Mouse (Mus musculus) CH12.LX (cell line): Measurements from ENCODE around the gene Nt5m. TPM values are rescaled to one million over a fixed set of nuclear protein-coding genes. Genes with fewer than 3 reads are reported as not detected.

Experiments
- DNase-seq: peaks from one replicate; pipeline ENCODE4 v3.0.0-alpha.2; 2013; ENCODE audit errors: extremely low read depth
- H3K27ac ChIP-seq: 2 replicates; pipeline ENCODE4 v1.5.1; 2012; ENCODE audit warnings: low read depth, mild to moderate bottlenecking, control low read depth, moderate library complexity; ENCODE audit not compliant: insufficient read depth
- H3K27me3 ChIP-seq: replicated peaks from 2 replicates; pipeline ENCODE3; 2012; ENCODE audit warnings: inconsistent platforms
- H3K36me3 ChIP-seq, 2 experiments: replicated peaks in 1 of 2; 2 replicates each; pipeline versions ENCODE3 to v1.6.1; 2012; ENCODE audit warnings: inconsistent platforms in 1 of 2, low read length in 1 of 2, mild to moderate bottlenecking in 1 of 2, mixed read lengths in 1 of 2, moderate library complexity in 1 of 2; ENCODE audit not compliant: control insufficient read depth in 1 of 2, insufficient read depth in 1 of 2
- H3K4me1 ChIP-seq, 2 experiments: 2 replicates each; pipeline ENCODE4 v1.6.1; 2012; ENCODE audit warnings: inconsistent platforms in 1 of 2, moderate library complexity in 1 of 2; ENCODE audit not compliant: insufficient read depth in 2 of 2, control insufficient read depth in 1 of 2
- H3K4me2 ChIP-seq: 2 replicates; pipeline ENCODE4 v1.6.1; 2012; ENCODE audit warnings: low read depth, mild to moderate bottlenecking, control low read depth; ENCODE audit not compliant: poor library complexity, insufficient read depth, severe bottlenecking
- H3K4me3 ChIP-seq, 3 experiments: fragments of 150-350 bp in 1 of 3; sonication (generic) in 1 of 3; replicated peaks in 1 of 3; 2 replicates each; pipeline versions ENCODE3 to v1.5.1; 2011 to 2012; ENCODE audit warnings: low read depth in 2 of 3, low read length in 2 of 3, mild to moderate bottlenecking in 2 of 3, moderate library complexity in 2 of 3, control low read depth in 1 of 3, improper control_type of control experiment in 1 of 3, inconsistent platforms in 1 of 3, mixed read lengths in 1 of 3; ENCODE audit not compliant: poor library complexity in 1 of 3
- H3K79me2 ChIP-seq: replicated peaks from 2 replicates; pipeline ENCODE4 v1.6.1; 2012; ENCODE audit warnings: mild to moderate bottlenecking, moderate library complexity; ENCODE audit not compliant: control insufficient read depth, poor library complexity, insufficient read depth, severe bottlenecking; ENCODE audit errors: extremely low read depth
- H3K9ac ChIP-seq: 2 replicates; pipeline ENCODE4 v1.6.1; 2012; ENCODE audit warnings: low read depth, mild to moderate bottlenecking, control low read depth, moderate library complexity; ENCODE audit not compliant: insufficient read depth
- H3K9me3 ChIP-seq: replicated peaks from 2 replicates; pipeline ENCODE3; 2012; ENCODE audit warnings: low read length, inconsistent platforms, mixed read lengths
- BHLHE40 ChIP-seq: IDR thresholded peaks from 2 replicates; pipeline ENCODE4 v1.6.1; 2011; ENCODE audit warnings: mild to moderate bottlenecking, low read depth, low read length, improper control_type of control experiment
- CHD1 ChIP-seq: IDR thresholded peaks from 2 replicates; pipeline ENCODE4 v1.6.1; 2012; ENCODE audit warnings: low read depth, low read length, improper control_type of control experiment, inconsistent platforms
- CHD2 ChIP-seq: IDR thresholded peaks from 2 replicates; pipeline ENCODE4 v1.6.1; 2011; ENCODE audit warnings: low read length, improper control_type of control experiment
- EP300 ChIP-seq: IDR thresholded peaks from 2 replicates; pipeline ENCODE4 v1.6.1; 2011; ENCODE audit warnings: low read length, improper control_type of control experiment
- ETS1 ChIP-seq: conservative IDR thresholded peaks from 2 replicates; pipeline ENCODE4 v1.6.1; 2012; ENCODE audit warnings: low read depth, mild to moderate bottlenecking, inconsistent platforms, low read length, improper control_type of control experiment, moderate library complexity
- GABPA ChIP-seq: IDR thresholded peaks from 2 replicates; pipeline ENCODE4 v1.6.1; 2012; ENCODE audit warnings: low read depth, low read length, improper control_type of control experiment, inconsistent platforms; ENCODE audit not compliant: insufficient replicate concordance
- HCFC1 ChIP-seq: IDR thresholded peaks from 2 replicates; pipeline ENCODE4 v1.6.1; 2012; ENCODE audit warnings: low read depth, mild to moderate bottlenecking, inconsistent platforms, low read length, improper control_type of control experiment
- IRF4 ChIP-seq: IDR thresholded peaks from 2 replicates; pipeline ENCODE4 v1.6.1; 2014; ENCODE audit warnings: low read depth, mild to moderate bottlenecking, inconsistent platforms, low read length, improper control_type of control experiment
- JUN ChIP-seq: IDR thresholded peaks from 2 replicates; pipeline ENCODE4 v1.6.1; 2011; ENCODE audit warnings: low read depth, mild to moderate bottlenecking, low read length, improper control_type of control experiment, moderate library complexity; ENCODE audit not compliant: insufficient read depth
- KAT2A ChIP-seq: IDR thresholded peaks from 2 replicates; pipeline ENCODE4 v1.6.1; 2012; ENCODE audit warnings: low read length, improper control_type of control experiment, inconsistent platforms; ENCODE audit not compliant: insufficient replicate concordance
- MAFK ChIP-seq: IDR thresholded peaks from 2 replicates; pipeline ENCODE4 v1.6.1; 2011; ENCODE audit warnings: low read length, improper control_type of control experiment; ENCODE audit not compliant: insufficient replicate concordance
- MAX ChIP-seq: IDR thresholded peaks from 2 replicates; pipeline ENCODE4 v1.6.1; 2011; ENCODE audit warnings: low read length, improper control_type of control experiment
- MAZ ChIP-seq: IDR thresholded peaks from 2 replicates; pipeline ENCODE4 v1.6.1; 2012; ENCODE audit warnings: low read depth, mild to moderate bottlenecking, inconsistent platforms, low read length, improper control_type of control experiment, moderate library complexity
- MEF2A ChIP-seq: IDR thresholded peaks from 2 replicates; pipeline ENCODE4 v1.6.1; 2014; ENCODE audit warnings: low read depth, mild to moderate bottlenecking, inconsistent platforms, low read length, improper control_type of control experiment, borderline replicate concordance
- MXI1 ChIP-seq: IDR thresholded peaks from 2 replicates; pipeline ENCODE4 v1.6.1; 2011; ENCODE audit warnings: mild to moderate bottlenecking, low read depth, low read length, improper control_type of control experiment
- NRF1 ChIP-seq: IDR thresholded peaks from 2 replicates; pipeline ENCODE4 v1.6.1; 2014; ENCODE audit warnings: low read depth, mild to moderate bottlenecking, inconsistent platforms, low read length, improper control_type of control experiment, moderate library complexity
- POLR2A ChIP-seq: IDR thresholded peaks from 2 replicates; pipeline ENCODE4 v1.6.1; 2011; ENCODE audit warnings: low read depth, mild to moderate bottlenecking, improper control_type of control experiment, low read length
- RAD21 ChIP-seq: IDR thresholded peaks from 2 replicates; pipeline ENCODE4 v1.6.1; 2011; ENCODE audit warnings: low read depth, mild to moderate bottlenecking, low read length, improper control_type of control experiment, moderate library complexity
- RCOR1 ChIP-seq: conservative IDR thresholded peaks from 2 replicates; pipeline ENCODE4 v1.6.1; 2012; ENCODE audit warnings: low read depth, mild to moderate bottlenecking, inconsistent platforms, low read length, improper control_type of control experiment
- SMC3 ChIP-seq: IDR thresholded peaks from 2 replicates; pipeline ENCODE4 v1.6.1; 2011; ENCODE audit warnings: low read depth, low read length, improper control_type of control experiment
- TBP ChIP-seq: conservative IDR thresholded peaks from 2 replicates; pipeline ENCODE4 v1.6.1; 2011; ENCODE audit warnings: low read depth, low read length, improper control_type of control experiment
- TCF12 ChIP-seq: IDR thresholded peaks from 2 replicates; pipeline ENCODE4 v1.6.1; 2014; ENCODE audit warnings: low read depth, mild to moderate bottlenecking, inconsistent platforms, low read length, improper control_type of control experiment
- UBTF ChIP-seq: IDR thresholded peaks from 2 replicates; pipeline ENCODE4 v1.6.1; 2012; ENCODE audit warnings: low read depth, mild to moderate bottlenecking, inconsistent platforms, low read length, improper control_type of control experiment, moderate library complexity
- USF1 ChIP-seq: IDR thresholded peaks from 2 replicates; pipeline ENCODE4 v1.6.1; 2014; ENCODE audit warnings: low read depth, mild to moderate bottlenecking, inconsistent platforms, low read length, improper control_type of control experiment
- ZC3H11A ChIP-seq: IDR thresholded peaks from 2 replicates; pipeline ENCODE4 v1.6.1; 2012; ENCODE audit warnings: low read depth, mild to moderate bottlenecking, inconsistent platforms, low read length, improper control_type of control experiment
- ZMIZ1 ChIP-seq: IDR thresholded peaks from 2 replicates; pipeline ENCODE4 v1.6.1; 2012; ENCODE audit warnings: low read depth, mild to moderate bottlenecking, inconsistent platforms, low read length, improper control_type of control experiment
- ZNF384 ChIP-seq: IDR thresholded peaks from 2 replicates; pipeline ENCODE4 v1.6.1; 2012; ENCODE audit warnings: low read depth, low read length, improper control_type of control experiment, inconsistent platforms
- dilution Hi-C: fragments of 300-500 bp; cut with MboI; formaldehyde crosslinking; loops from 2 replicates; pipeline ENCODE4 v1.14.3; 2020; ENCODE audit warnings: low sequenced_read_pairs; ENCODE audit not compliant: extremely low pct_unique_long_range_greater_than_20kb, extremely low pct_ligation_motif_present
- in situ Hi-C: fragments of 300-500 bp; cut with MboI; formaldehyde crosslinking; loops from 3 replicates; pipeline ENCODE4 v1.14.3; 2019; ENCODE audit warnings: low sequenced_read_pairs, low pct_ligation_motif_present, low pct_unique_long_range_greater_than_20kb, mixed read lengths
- polyA plus RNA-seq: library from polyadenylated mRNA; unstranded; fragments of >175 nt; gene quantifications from 2 replicates; pipeline ENCODE4 v1.2.1, GENCODE M21; 2012; ENCODE audit warnings: low read depth; ENCODE audit not compliant: insufficient read length
- total RNA-seq, 2 experiments: library from RNA; depleted of rRNA; stranded (reverse); fragments of 300-350 nt in 1 of 2; fragments of >200 nt in 1 of 2; gene quantifications; 2 replicates each; pipeline ENCODE4 v1.2.3; 2012 to 2014

Gene Nt5m
- total and polyA plus RNA-seq, 3 experiments = 22.3 to 25.7 (median 24.3) TPM

GRCm38 (mm10) chr11:59910586-59910985, 71.3 kb downstream of the Nt5m start:
- TF ChIP-seq MEF2A = no peak
- no peak for TF ChIP-seq RAD21
- TF ChIP-seq NRF1 = no peak
- no peak for TF ChIP-seq MAZ
- TF ChIP-seq MAFK = no peak
- TF ChIP-seq ZMIZ1 = no peak
- TF ChIP-seq ETS1 = no peak
- no peak for TF ChIP-seq UBTF
- no peak for TF ChIP-seq ZC3H11A
- TF ChIP-seq MXI1 = no peak
- TF ChIP-seq USF1 = no peak
- no peak for TF ChIP-seq MAX
- no peak for TF ChIP-seq EP300
- TF ChIP-seq TCF12 = no peak
- no peak for TF ChIP-seq IRF4
- TF ChIP-seq GABPA = no peak
- no peak overlapping the region for H3K27ac ChIP-seq

GRCm38 (mm10) chr11:59911523-59911922, 72.3 kb downstream of the Nt5m start:
- dilution Hi-C loops (no loop called here), in situ Hi-C loops (no loop called here)
- Histone ChIP-seq H3K27ac (no peak overlapping the region), H3K79me2 (no peaks in the 10 kb centered on the region), H3K4me1 (peaks cover 0 to 8% of the 10 kb centered on the region in 2 experiments; a peak in 2 of 4 replicates), H3K27me3 (peaks cover 15% of the 10 kb centered on the region), H3K9me3 (peaks cover 3% of the 10 kb centered on the region), H3K9ac (no peak overlapping the region), H3K36me3 (no peaks in the 10 kb centered on the region), H3K4me3 (no peak overlapping the region), H3K4me2 (no peak overlapping the region)
- TF ChIP-seq RCOR1 (no peak), MXI1 (no peak), NRF1 (no peak), BHLHE40 (no peak), MAFK (no peak), UBTF (no peak), TBP (no peak), JUN (no peak), HCFC1 (no peak), KAT2A (no peak), POLR2A (no peak), ZNF384 (no peak), SMC3 (no peak), CHD2 (no peak), TCF12 (no peak), CHD1 (no peak)
- no peak for DNase-seq

More at GRCm38 (mm10) chr11:59910586-59910985, 71.3 kb downstream of the Nt5m start:
- Histone ChIP-seq H3K4me2 (no peak overlapping the region), H3K9ac (no peak overlapping the region), H3K36me3 (no peaks in the 10 kb centered on the region), H3K9me3 (peaks cover 3% of the 10 kb centered on the region), H3K4me3 (no peak overlapping the region), H3K4me1 (peaks cover 0 to 8% of the 10 kb centered on the region in 2 experiments; a peak in 2 of 4 replicates), H3K79me2 (no peaks in the 10 kb centered on the region), H3K27me3 (peaks cover 20% of the 10 kb centered on the region)
- DNase-seq = no peak
- in situ Hi-C loops = no loop called here
- dilution Hi-C loops = no loop called here
